Mouse (Mus musculus) lung, postnatal 0 days (tissue): ENCODE results near the gene Bcor.

Source experiments
- CTCF ChIP-seq: IDR thresholded peaks from 2 replicates; pipeline ENCODE4 v1.5.1; 2016; ENCODE audit warnings: antibody characterized with exemption, mild to moderate bottlenecking
- EP300 ChIP-seq: IDR thresholded peaks from 2 replicates; pipeline ENCODE4 v1.6.1; 2016; ENCODE audit warnings: antibody characterized with exemption, mild to moderate bottlenecking, control low read depth

- TF ChIP-seq CTCF, result no peak
- no peak for TF ChIP-seq EP300
Measured at GRCm38 (mm10) chrX:12005181-12006030, 154.7 kb downstream of the Bcor start.
